7 mouse cellular contexts compared by ENCODE assay signal in genomic region chr9:71390221-71390620, GRCm38 (mm10).
"Had no signal": no experiment of that assay in that cellular context is flagged by ENCODE, and none has a peak within 500 bp of the region (broad histone marks: within the 10 kb centered on the region; RNA-seq: fewer than 3 reads in every experiment).

No protein-coding gene starts in this region.

- DNase-seq: kidney, adult 8-10 months; kidney, postnatal 25 days; left cerebral cortex, postnatal 4 days; liver, postnatal 0 days; lung, embryonic 14.5 days; right cerebral cortex, postnatal 4 days; thymus, postnatal 25 days had no signal
